Mouse (Mus musculus): ENCODE measurements around the gene Pomp.

GRCm38 (mm10) chr5:147870296-147870695 is 10.0 kb downstream of the Pomp start:
- no peak for TF ChIP-seq POLR2A (IDR thresholded peaks at IDR 0.05; ENCODE audit: insufficient read length, low read depth)
- no peak for TF ChIP-seq POLR2AphosphoS2 (IDR thresholded peaks at IDR 0.05; ENCODE audit: insufficient read length, low read depth)
- no peak for TF ChIP-seq TCF3 (IDR thresholded peaks at IDR 0.05; ENCODE audit: insufficient read length, low read depth)
